Mouse (Mus musculus): Measurements from ENCODE around the gene Map4k2.

DNA sequence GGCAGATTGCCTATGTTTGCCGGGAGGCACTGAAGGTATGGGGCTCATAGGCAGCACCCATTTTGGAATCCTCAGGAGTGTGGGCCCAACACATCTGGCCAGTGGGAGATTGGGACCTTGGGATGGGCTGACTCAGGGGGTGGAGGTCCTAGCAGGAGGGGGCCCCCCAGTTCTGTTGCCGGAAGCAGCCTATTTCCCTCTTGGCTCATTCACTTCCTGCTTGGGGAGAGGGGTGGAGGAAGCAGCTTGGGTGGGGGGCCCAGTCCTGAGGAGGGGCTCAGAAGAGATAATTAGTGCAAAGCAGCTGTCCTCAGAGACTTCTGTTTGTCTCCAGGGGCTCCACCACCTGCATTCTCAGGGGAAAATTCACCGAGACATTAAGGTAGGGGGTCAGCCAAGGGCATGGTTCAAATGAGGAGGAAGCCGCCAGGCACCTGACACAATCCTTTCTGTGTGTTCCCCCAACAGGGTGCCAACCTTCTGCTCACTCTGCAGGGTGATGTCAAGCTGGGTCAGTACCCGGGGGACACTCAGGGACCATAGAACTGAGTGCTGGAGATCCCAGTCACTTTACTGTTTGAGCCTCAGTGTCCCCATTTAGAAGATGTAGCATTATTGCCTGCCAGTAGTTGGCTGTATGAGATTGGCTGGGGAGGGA, 1.5 kb downstream of the Map4k2 start:
- TF ChIP-seq CTCF (IDR thresholded peaks at IDR 0.05; ENCODE audit: control insufficient read depth, insufficient read depth, insufficient replicate concordance, low read depth, low read length) (no peak), POLR2A (IDR thresholded peaks at IDR 0.05; ENCODE audit: control insufficient read depth, low read depth, low read length) (no peak)

Measured in testis, adult 2 months (tissue).